Mouse (Mus musculus): ENCODE measurements around the gene Trim71. TPM values are rescaled to one million over a fixed set of nuclear protein-coding genes. Genes with fewer than 3 reads are reported as not detected.

Gene Trim71
- total and polyA plus RNA-seq, 2 experiments from 2014 or later: 0.13 to 0.19 TPM

DNA sequence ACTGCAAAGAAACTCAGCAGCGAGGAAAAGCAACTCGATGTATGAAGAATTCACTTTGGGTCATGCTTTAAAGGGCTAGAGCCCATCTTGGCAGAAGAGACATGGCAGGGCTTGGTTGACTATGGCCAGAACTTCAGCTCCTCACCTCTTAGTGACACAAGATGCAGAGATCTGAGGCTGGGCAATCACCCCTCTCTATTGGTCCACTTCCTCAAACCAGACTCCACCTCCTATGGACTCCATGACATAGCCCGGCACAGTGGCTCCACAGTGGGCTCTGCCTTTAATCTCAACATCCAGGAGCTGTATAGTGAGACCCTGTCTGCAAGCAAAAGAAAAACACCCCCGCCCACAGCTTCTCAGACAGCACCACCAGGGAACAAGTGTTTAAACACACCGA lies 79.4 kb downstream of the Trim71 start:
- Histone ChIP-seq H3K4me1 (ENCODE audit: insufficient read depth) (no peaks in the 10 kb centered on the region), H3K27ac (ENCODE audit: low read depth, low read length) (no peak overlapping the region), H3K27me3 (ENCODE audit: insufficient read depth, low read length) (no peaks in the 10 kb centered on the region), H3K4me3 (ENCODE audit: low read depth, low read length) (no peak overlapping the region), H3K4me2 (ENCODE audit: low read depth) (no peak overlapping the region), H3K9me3 (ENCODE audit: low read length) (no peaks in the 10 kb centered on the region), H3K36me3 (ENCODE audit: insufficient read depth) (no peaks in the 10 kb centered on the region), H3K9ac (no peak overlapping the region)
- no peak for ATAC-seq
- no peak for DNase-seq
- WGBS: 96% methylated on average over 5 of the region's 5 CpGs
- TF ChIP-seq CTCF (IDR thresholded peaks at IDR 0.05; ENCODE audit: low read depth): no peak

GRCm38 (mm10) chr9:114480940-114481339 lies 83.2 kb downstream of the Trim71 start:
- Histone ChIP-seq H3K36me3 (ENCODE audit: insufficient read depth) (no peaks in the 10 kb centered on the region), H3K27ac (ENCODE audit: low read depth, low read length) (no peak overlapping the region), H3K27me3 (ENCODE audit: insufficient read depth, low read length) (no peaks in the 10 kb centered on the region), H3K4me2 (ENCODE audit: low read depth) (no peak overlapping the region), H3K9me3 (ENCODE audit: low read length) (no peaks in the 10 kb centered on the region), H3K4me1 (ENCODE audit: insufficient read depth) (no peaks in the 10 kb centered on the region), H3K9ac (no peak overlapping the region), H3K4me3 (ENCODE audit: low read depth, low read length) (no peak overlapping the region)
- DNase-seq (no peak), ATAC-seq (no peak)
- 75% methylated on average over 3 of the region's 3 CpGs for WGBS
- no peak for TF ChIP-seq CTCF (IDR thresholded peaks at IDR 0.05; ENCODE audit: low read depth)

- H3K4me2 ChIP-seq (ENCODE audit: low read depth): no peak overlapping the region
- ATAC-seq: no peak
- no peak overlapping the region for H3K9ac ChIP-seq
- H3K9me3 ChIP-seq (ENCODE audit: low read length): no peaks in the 10 kb centered on the region
- no peak for TF ChIP-seq CTCF (IDR thresholded peaks at IDR 0.05; ENCODE audit: low read depth)
- no peaks in the 10 kb centered on the region for H3K4me1 ChIP-seq (ENCODE audit: insufficient read depth)
- H3K4me3 ChIP-seq (ENCODE audit: low read depth, low read length): no peak overlapping the region
- H3K27me3 ChIP-seq (ENCODE audit: insufficient read depth, low read length): no peaks in the 10 kb centered on the region
- no peak overlapping the region for H3K27ac ChIP-seq (ENCODE audit: low read depth, low read length)
- H3K36me3 ChIP-seq (ENCODE audit: insufficient read depth): no peaks in the 10 kb centered on the region
- WGBS: 92% methylated on average over 9 of the region's 9 CpGs
- DNase-seq: no peak
These were observed 87.2 kb downstream of the Trim71 start for GRCm38 (mm10) chr9:114477019-114477418.

- Histone ChIP-seq H3K27me3 (ENCODE audit: insufficient read depth, low read length) (no peaks in the 10 kb centered on the region), H3K4me3 (ENCODE audit: low read depth, low read length) (no peak overlapping the region), H3K4me1 (ENCODE audit: insufficient read depth) (no peaks in the 10 kb centered on the region), H3K9ac (no peak overlapping the region), H3K4me2 (ENCODE audit: low read depth) (no peak overlapping the region), H3K36me3 (ENCODE audit: insufficient read depth) (no peaks in the 10 kb centered on the region), H3K9me3 (ENCODE audit: low read length) (no peaks in the 10 kb centered on the region), H3K27ac (ENCODE audit: low read depth, low read length) (no peak overlapping the region)
- ATAC-seq: no peak
- DNase-seq: no peak
- no peak for TF ChIP-seq CTCF (IDR thresholded peaks at IDR 0.05; ENCODE audit: low read depth)
- 79% methylated on average over 7 of the region's 7 CpGs for WGBS
These were observed 92.3 kb downstream of the Trim71 start for GRCm38 (mm10) chr9:114471892-114472291.

GRCm38 (mm10) chr9:114468701-114469100 lies 95.5 kb downstream of the Trim71 start:
- no peak for TF ChIP-seq CTCF (IDR thresholded peaks at IDR 0.05; ENCODE audit: low read depth)
- Histone ChIP-seq H3K4me1 (ENCODE audit: insufficient read depth) (no peaks in the 10 kb centered on the region), H3K9ac (no peak overlapping the region), H3K27me3 (ENCODE audit: insufficient read depth, low read length) (no peaks in the 10 kb centered on the region), H3K4me3 (ENCODE audit: low read depth, low read length) (no peak overlapping the region), H3K9me3 (ENCODE audit: low read length) (no peaks in the 10 kb centered on the region), H3K4me2 (ENCODE audit: low read depth) (no peak overlapping the region), H3K27ac (ENCODE audit: low read depth, low read length) (no peak overlapping the region), H3K36me3 (ENCODE audit: insufficient read depth) (peaks cover 16% of the 10 kb centered on the region; the same call in 1 of the 2 replicates)
- no peak for ATAC-seq
- no peak for DNase-seq
- 96% methylated on average over 4 of the region's 4 CpGs for WGBS

- no peak overlapping the region for H3K4me2 ChIP-seq (ENCODE audit: low read depth)
- H3K27me3 ChIP-seq (ENCODE audit: insufficient read depth, low read length): no peaks in the 10 kb centered on the region
- no peak overlapping the region for H3K27ac ChIP-seq (ENCODE audit: low read depth, low read length)
- ATAC-seq: no peak
- no peak for TF ChIP-seq CTCF (IDR thresholded peaks at IDR 0.05; ENCODE audit: low read depth)
- H3K9me3 ChIP-seq (ENCODE audit: low read length): no peaks in the 10 kb centered on the region
- no peak for DNase-seq
- peaks cover 16% of the 10 kb centered on the region; the same call in 1 of the 2 replicates for H3K36me3 ChIP-seq (ENCODE audit: insufficient read depth)
- no peaks in the 10 kb centered on the region for H3K4me1 ChIP-seq (ENCODE audit: insufficient read depth)
- no peak overlapping the region for H3K9ac ChIP-seq
- 89% methylated on average over 5 of the region's 5 CpGs for WGBS
- H3K4me3 ChIP-seq (ENCODE audit: low read depth, low read length): no peak overlapping the region
These were observed 96.0 kb downstream of the Trim71 start for GRCm38 (mm10) chr9:114468217-114468616.

GRCm38 (mm10) chr9:114466871-114467270 lies 97.3 kb downstream of the Trim71 start:
- DNase-seq (no peak), ATAC-seq (no peak)
- no peak overlapping the region for H3K27ac ChIP-seq (ENCODE audit: low read depth, low read length)
- no peak overlapping the region for H3K4me3 ChIP-seq (ENCODE audit: low read depth, low read length)
- H3K9ac ChIP-seq: no peak overlapping the region
- no peak for TF ChIP-seq CTCF (IDR thresholded peaks at IDR 0.05; ENCODE audit: low read depth)
- peaks cover 16% of the 10 kb centered on the region; the same call in 1 of the 2 replicates for H3K36me3 ChIP-seq (ENCODE audit: insufficient read depth)
- no peaks in the 10 kb centered on the region for H3K9me3 ChIP-seq (ENCODE audit: low read length)
- no peaks in the 10 kb centered on the region for H3K27me3 ChIP-seq (ENCODE audit: insufficient read depth, low read length)
- H3K4me1 ChIP-seq (ENCODE audit: insufficient read depth): no peaks in the 10 kb centered on the region
- 67% methylated on average over 7 of the region's 7 CpGs for WGBS
- no peak overlapping the region for H3K4me2 ChIP-seq (ENCODE audit: low read depth)

DNA sequence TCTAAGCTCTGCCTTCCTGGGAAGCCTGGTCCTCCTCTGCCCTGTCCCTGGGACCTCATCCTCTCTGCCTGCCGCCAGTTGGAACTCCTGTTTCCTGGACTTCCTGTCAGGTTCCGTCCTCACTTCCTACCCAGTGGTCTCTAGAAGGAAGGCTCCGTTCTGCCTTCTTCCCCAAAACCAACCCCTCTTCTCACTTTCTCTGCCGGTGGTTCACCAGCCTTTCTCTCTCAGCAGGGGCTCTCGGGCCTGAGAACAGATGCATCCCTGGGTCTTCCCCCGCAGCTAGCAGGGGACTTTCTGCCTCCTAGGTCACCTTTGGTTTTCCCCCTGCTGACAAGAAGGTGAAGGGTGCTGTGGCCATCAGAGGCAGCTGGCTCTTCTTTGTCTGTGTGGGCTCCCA lies 98.7 kb downstream of the Trim71 start:
- DNase-seq (no peak), ATAC-seq (no peak)
- Histone ChIP-seq H3K9me3 (ENCODE audit: low read length) (no peaks in the 10 kb centered on the region), H3K4me1 (ENCODE audit: insufficient read depth) (no peaks in the 10 kb centered on the region), H3K27me3 (ENCODE audit: insufficient read depth, low read length) (no peaks in the 10 kb centered on the region), H3K27ac (ENCODE audit: low read depth, low read length) (no peak overlapping the region), H3K9ac (no peak overlapping the region), H3K4me2 (ENCODE audit: low read depth) (no peak overlapping the region), H3K36me3 (ENCODE audit: insufficient read depth) (peaks cover 16% of the 10 kb centered on the region; the same call in 1 of the 2 replicates), H3K4me3 (ENCODE audit: low read depth, low read length) (no peak overlapping the region)
- no peak for TF ChIP-seq CTCF (IDR thresholded peaks at IDR 0.05; ENCODE audit: low read depth)
- WGBS: 88% methylated on average over 6 of the region's 6 CpGs

All from forebrain, postnatal 0 days (tissue).